Mouse (Mus musculus): ENCODE measurements at regions not wholly inside any gene's neighbourhood (a gene's known extent, or its start where the extent isn't known, plus 50 kb on each side); places are given as distances from the start of the nearest gene placed in this dataset.

- DNase-seq: no peak
Observed at GRCm38 (mm10) chr16:30777416-30777815, 177.9 kb downstream of the Fam43a start.

- no peak for DNase-seq
Observed at GRCm38 (mm10) chr16:30778078-30778477, 178.6 kb downstream of the Fam43a start.

GRCm38 (mm10) chr16:30778945-30779344, 179.4 kb downstream of the Fam43a start:
- DNase-seq: no peak

- no peak for DNase-seq
Observed at GRCm38 (mm10) chr16:30784261-30784660, 184.7 kb downstream of the Fam43a start.

GRCm38 (mm10) chr16:30784949-30785348, 185.4 kb downstream of the Fam43a start:
- DNase-seq: no peak

- no peak for DNase-seq
Observed at GRCm38 (mm10) chr16:30786060-30786459, 186.5 kb downstream of the Fam43a start.

- DNase-seq: no peak
Observed at GRCm38 (mm10) chr16:30787351-30787750, 187.8 kb downstream of the Fam43a start.

- no peak for DNase-seq
Observed at GRCm38 (mm10) chr16:30788321-30788781, 188.8 kb downstream of the Fam43a start.

GRCm38 (mm10) chr16:30788944-30789781, 189.6 kb downstream of the Fam43a start:
- peak; percentile 56 for DNase-seq

- DNase-seq: peak; percentile 88
Observed at GRCm38 (mm10) chr16:30790036-30790435, 190.5 kb downstream of the Fam43a start.

- DNase-seq: peak; percentile 77
Observed at GRCm38 (mm10) chr16:30790551-30791001, 191.1 kb downstream of the Fam43a start.

GRCm38 (mm10) chr16:30791048-30791855, 191.7 kb downstream of the Fam43a start:
- no peak for DNase-seq

- DNase-seq: no peak
Observed at GRCm38 (mm10) chr16:30792738-30793377, 193.3 kb downstream of the Fam43a start.

GRCm38 (mm10) chr16:30793378-30793753, 193.8 kb downstream of the Fam43a start:
- no peak for DNase-seq

- DNase-seq: no peak
Observed at GRCm38 (mm10) chr16:30793856-30794255, 194.3 kb downstream of the Fam43a start.

- no peak for DNase-seq
Observed at GRCm38 (mm10) chr16:30795501-30795904, 196.0 kb downstream of the Fam43a start.

GRCm38 (mm10) chr16:30796103-30796502, 196.6 kb downstream of the Fam43a start:
- DNase-seq: no peak

GRCm38 (mm10) chr16:30797006-30797405, 197.5 kb downstream of the Fam43a start:
- DNase-seq: no peak

GRCm38 (mm10) chr16:30797973-30798471, 198.5 kb downstream of the Fam43a start:
- DNase-seq: peak; percentile 44

GRCm38 (mm10) chr16:30798536-30798935, 199.0 kb downstream of the Fam43a start:
- DNase-seq: no peak

- DNase-seq: no peak
Observed at GRCm38 (mm10) chr16:30799699-30800483, 200.4 kb downstream of the Fam43a start.

- DNase-seq: no peak
Observed at GRCm38 (mm10) chr16:30804018-30804417, 204.5 kb downstream of the Fam43a start.

All from lung, postnatal 10 days (tissue).